Mouse (Mus musculus): ENCODE measurements around the gene Rdh1.

GRCm38 (mm10) chr10:127738151-127738882 is 21.2 kb upstream of the Rdh1 start:
- TF ChIP-seq CTCF (IDR thresholded peaks at IDR 0.05; ENCODE audit: low read depth) (peak; percentile 67), EP300 (IDR thresholded peaks at IDR 0.05; ENCODE audit: low read depth) (no peak)

Measured in heart, postnatal 0 days (tissue).